Mouse (Mus musculus) liver, postnatal 0 days (tissue): ENCODE measurements at regions not wholly inside any gene's neighbourhood (a gene's known extent, or its start where the extent isn't known, plus 50 kb on each side); places are given as distances from the start of the nearest gene placed in this dataset.

Experiments
- CTCF ChIP-seq: sonication (generic); IDR thresholded peaks from 2 replicates; pipeline ENCODE4 v1.5.1; 2016; ENCODE audit warnings: antibody characterized with exemption, low read depth
- EP300 ChIP-seq: IDR thresholded peaks from 2 replicates; pipeline ENCODE4 v1.6.1; 2016; ENCODE audit warnings: antibody characterized with exemption, low read depth, mild to moderate bottlenecking

DNA sequence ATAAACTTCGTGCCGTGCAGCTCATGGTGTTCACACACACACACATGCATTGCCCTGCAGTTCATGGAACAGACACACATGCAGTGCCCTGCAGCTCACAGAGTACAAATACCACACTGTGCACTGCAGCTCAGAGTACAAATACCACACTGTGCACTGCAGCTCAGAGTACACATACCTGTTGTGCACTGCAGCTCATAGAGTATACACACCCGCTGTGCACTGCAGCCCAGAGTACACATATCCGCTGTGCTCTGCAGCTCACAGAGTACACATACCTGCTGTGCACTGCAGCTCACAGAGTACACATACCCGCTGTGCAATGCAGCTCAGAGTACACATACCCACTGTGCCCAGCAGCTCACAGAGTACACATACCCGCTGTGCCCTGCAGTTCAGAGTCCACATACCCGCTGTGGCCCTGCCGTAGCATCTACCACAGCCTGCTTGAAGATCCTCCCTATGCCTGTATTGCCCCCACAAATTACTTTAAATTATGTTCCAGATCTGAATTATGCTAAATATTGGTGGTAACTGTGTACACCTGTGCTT is 451.9 kb downstream of the Fam198b start:
- no peak for TF ChIP-seq CTCF
- TF ChIP-seq EP300: no peak
